Mouse (Mus musculus) effector memory CD4-positive, alpha-beta T cell, adult 5 months (primary cell): ENCODE measurements around the gene Ripor1. TPM values are rescaled to one million over a fixed set of nuclear protein-coding genes. Genes with fewer than 3 reads are reported as not detected.

Experiments used
- polyA plus RNA-seq: library from polyadenylated mRNA; unstranded; fragments of 100-300 nt; shearing (Covaris generic); gene quantifications from one replicate; pipeline ENCODE4 v1.2.1, GENCODE M21; 2017

The Ripor1 gene
- polyA plus RNA-seq: 11.9 TPM

DNA sequence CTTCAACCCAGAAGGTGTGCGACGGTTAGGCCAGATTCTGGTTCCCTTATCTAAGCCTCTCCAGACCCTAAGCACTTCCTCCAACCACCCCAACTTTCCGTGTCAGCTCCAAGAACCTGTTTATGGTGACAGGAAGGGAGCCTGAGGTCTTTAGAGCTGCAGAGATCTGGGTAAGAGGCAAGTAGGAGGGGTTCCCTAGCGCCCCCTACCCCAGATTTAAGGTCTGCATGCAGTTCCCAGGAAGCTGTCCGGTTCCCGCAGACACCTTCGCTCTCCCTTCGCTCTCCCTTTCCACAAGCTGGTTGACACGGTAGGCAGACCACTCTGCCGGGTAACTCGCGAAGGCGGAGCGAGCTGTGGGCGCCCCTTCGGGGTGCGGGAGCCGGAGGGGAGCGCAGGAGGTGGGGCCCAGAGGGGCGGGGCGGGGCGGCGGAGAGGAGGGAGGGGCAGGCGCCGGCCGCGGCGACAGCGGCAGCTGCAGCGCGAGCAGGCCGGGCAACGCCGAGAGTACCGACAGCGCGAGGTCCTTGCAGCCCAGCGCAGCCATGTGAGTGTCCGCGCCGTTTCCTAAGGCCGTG is at the start of gene Ripor1:
TSS of gene Ripor1 (plus strand) at position 452 of the 578 bp plus-strand sequence.

DNA sequence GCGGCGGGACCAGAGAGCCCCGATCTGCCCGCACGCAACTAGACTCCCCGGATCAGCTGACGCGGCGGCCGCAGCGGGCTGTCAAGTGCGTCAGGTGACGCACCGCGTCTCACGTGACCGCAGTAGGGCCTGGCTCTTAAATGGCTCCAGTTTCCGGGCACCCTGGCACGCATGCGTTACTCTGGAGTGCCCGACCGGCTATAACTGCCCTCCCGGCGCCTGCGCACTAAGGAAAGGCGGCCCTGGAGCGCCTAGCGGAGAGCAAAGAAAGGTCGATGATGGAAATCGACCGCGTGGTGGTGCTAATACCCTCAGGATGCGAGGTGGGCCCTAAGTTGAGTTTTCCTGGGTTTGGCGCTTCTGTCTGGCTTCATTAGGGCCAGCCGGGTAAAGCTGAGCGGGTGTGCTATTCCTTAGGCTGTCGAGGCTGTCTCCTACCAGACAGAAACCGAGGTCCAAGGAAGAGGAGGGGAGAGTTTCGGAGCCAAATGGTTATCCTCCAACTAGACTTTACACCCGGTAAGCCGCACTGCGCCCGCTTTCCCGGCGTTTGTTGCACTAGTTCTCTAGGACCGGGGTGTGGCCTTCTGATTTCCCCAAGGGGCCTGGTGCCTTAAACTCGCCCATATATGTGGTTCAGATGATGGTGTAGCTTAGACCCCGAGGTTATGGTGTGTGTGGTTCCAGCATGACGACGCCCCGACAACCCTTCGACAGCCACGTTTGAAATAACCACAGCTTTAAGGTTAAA is 38.9 kb upstream of the Ripor1 start, which contains the start of gene Atp6v0d1:
TSS of gene Atp6v0d1 (minus strand) at position 96 of the 751 bp plus-strand sequence.

DNA sequence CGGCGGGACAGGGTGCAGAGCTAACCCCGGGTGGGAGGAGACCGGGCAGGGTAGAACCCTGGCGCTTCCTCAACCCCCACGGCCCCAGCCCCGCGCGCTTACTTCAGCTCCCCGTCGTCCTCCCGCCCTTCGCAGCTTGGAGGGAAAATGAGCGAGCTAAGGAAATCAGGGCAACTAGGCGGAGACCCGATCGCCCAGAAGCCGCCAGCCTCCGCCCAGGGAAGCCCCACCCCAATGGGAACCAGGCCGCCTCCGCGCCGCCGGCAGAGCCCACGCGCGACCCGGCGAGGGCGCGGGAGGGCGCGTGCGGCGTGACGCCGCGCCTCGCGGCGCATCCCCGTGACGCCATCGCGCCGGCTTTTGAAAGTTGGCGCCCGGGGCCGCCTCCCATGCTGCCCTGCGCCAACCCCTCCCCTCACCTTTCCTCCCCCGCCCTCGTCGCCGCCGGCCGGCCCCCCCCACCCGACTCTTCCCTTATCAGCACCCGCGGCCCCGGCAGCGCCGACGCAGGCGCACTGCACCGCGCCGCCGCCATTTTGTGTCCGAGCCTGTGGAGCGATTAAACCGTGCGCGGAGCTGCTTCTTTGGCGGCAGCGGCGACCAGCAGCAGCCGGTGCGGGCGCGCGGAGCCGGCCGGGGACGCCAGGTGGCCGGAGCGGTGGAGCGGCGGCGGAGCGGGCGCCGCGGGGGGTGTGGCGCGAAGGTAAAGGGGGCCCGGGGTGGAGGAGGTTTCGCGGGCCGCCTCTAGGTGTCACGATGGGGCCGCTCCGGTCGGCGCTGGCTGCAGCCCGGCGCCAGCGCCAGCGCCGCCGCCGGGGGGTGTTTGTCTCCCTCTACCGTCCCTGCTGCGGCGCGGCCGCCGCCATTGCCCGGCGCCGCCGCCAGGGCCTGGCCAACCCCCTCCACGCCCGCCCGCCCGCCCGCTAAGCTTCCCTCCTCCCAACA is 31.2 kb downstream of the Ripor1 start, which contains the start of gene Ctcf:
TSS of gene Ctcf (plus strand) at position 551 of the 945 bp plus-strand sequence.

DNA sequence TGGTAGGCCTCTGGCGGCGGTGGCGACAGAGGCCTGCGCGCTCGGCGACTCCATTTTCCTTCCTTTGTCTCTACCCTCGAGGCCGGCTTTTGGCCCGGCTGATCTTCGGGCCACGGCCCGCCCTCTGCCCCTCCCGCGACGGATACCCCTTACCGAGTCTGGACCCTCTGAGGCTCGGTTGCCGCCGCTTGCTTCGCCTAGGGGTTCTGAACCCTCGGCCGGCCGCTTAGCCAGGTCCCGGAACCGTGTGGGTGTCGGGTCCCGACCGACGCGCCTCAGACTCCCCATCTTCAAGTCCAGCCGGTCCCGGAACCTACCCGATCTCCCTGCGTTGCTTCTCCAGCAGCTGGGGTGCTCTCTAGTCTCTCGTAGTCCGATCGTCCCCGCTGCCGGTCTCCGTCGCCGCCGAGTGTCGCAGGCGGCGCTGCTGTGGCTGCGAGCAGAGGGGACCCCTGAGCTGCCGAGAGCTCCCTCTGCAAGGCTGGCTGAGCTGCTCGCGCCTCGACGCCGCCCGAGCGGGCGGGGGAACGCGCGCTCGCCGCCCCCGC is 32.0 kb downstream of the Ripor1 start, which contains the start of gene Agrp:
TSS of gene Agrp (minus strand) at position 431 of the 548 bp plus-strand sequence.

Other genes with a start within 250 kb of the Ripor1 start
- not detected for gene Plekhg4, start 232.0 kb upstream of the Ripor1 start, polyA plus RNA-seq
- gene Kctd19, start 191.8 kb upstream of the Ripor1 start, polyA plus RNA-seq: not detected
- gene Lrrc36, start 191.7 kb upstream of the Ripor1 start, polyA plus RNA-seq: not detected
- 1.8 TPM for gene Tppp3, start 133.7 kb upstream of the Ripor1 start, polyA plus RNA-seq
- gene Zdhhc1, start 108.4 kb upstream of the Ripor1 start, polyA plus RNA-seq: 9.3 TPM
- gene Hsd11b2, start 86.5 kb upstream of the Ripor1 start, polyA plus RNA-seq: 0.74 TPM
- gene Atp6v0d1, start 39.2 kb upstream of the Ripor1 start, polyA plus RNA-seq: 68.6 TPM
- gene Ctcf, start 31.3 kb downstream of the Ripor1 start, polyA plus RNA-seq: 162 TPM
- gene Agrp, start 32.1 kb downstream of the Ripor1 start, polyA plus RNA-seq: 1.6 TPM
- gene Carmil2, start 81.0 kb downstream of the Ripor1 start, polyA plus RNA-seq: 88.2 TPM
- 75.5 TPM for gene Acd, start 95.8 kb downstream of the Ripor1 start, polyA plus RNA-seq
- 30.0 TPM for gene Pard6a, start 95.9 kb downstream of the Ripor1 start, polyA plus RNA-seq
- gene 4933405L10Rik, start 102.4 kb downstream of the Ripor1 start, polyA plus RNA-seq: not detected
- 2.7 TPM for gene Enkd1, start 103.0 kb downstream of the Ripor1 start, polyA plus RNA-seq
- 5.1 TPM for gene Gfod2, start 153.4 kb downstream of the Ripor1 start, polyA plus RNA-seq
- 50.6 TPM for gene Ranbp10, start 222.1 kb downstream of the Ripor1 start, polyA plus RNA-seq
- not detected for gene Tsnaxip1, start 222.5 kb downstream of the Ripor1 start, polyA plus RNA-seq
- 14.2 TPM for gene Cenpt, start 248.0 kb downstream of the Ripor1 start, polyA plus RNA-seq
- 14.2 TPM for gene Thap11, start 249.9 kb downstream of the Ripor1 start, polyA plus RNA-seq